10 mouse cellular contexts compared by ENCODE assay signal in the genomic region with DNA sequence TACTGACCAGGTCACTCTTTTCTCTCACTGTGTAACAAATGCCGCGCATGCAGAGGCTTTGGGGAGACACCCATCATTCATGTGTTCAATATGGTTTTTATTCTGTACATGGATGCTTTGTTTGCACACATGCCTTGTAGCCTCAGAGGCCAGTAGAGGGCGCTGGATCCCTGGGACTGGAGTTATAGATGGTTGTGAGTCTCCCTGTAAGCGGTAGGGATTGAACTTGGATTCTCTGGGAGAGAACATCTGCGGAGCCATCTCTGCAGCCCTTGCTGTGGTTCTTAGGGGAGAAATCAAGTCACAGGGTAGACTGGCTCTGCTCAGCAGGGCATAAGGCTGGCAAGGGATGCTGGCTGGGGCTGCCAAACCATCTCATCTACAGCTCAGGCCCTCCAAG.
DNase-seq lines count a peak whose midpoint lies in the region; ATAC-seq lines count a peak whose summit lies in the region.
"Had no signal": no experiment of that assay in that cellular context is flagged by ENCODE, and none has a peak within 500 bp of the region (broad histone marks: within the 10 kb centered on the region; RNA-seq: fewer than 3 reads in every experiment).

No protein-coding gene starts in this region.

- 51% methylated on average over 5 of the region's 5 CpGs for WGBS in embryonic facial prominence, embryonic 11.5 days
- 43% methylated on average over 5 of the region's 5 CpGs for WGBS in hindbrain, embryonic 13.5 days
- WGBS in limb, embryonic 10.5 days = 49% methylated on average over 5 of the region's 5 CpGs
- 45% methylated on average over 5 of the region's 5 CpGs for WGBS in neural tube, embryonic 11.5 days

- no peaks in the 10 kb centered on the region for H3K9me3 ChIP-seq in embryonic facial prominence, embryonic 11.5 days (replicated peaks; ENCODE audit: control insufficient read depth, low read length)
- no peaks in the 10 kb centered on the region for H3K9me3 ChIP-seq in hindbrain, embryonic 13.5 days
- no peaks in the 10 kb centered on the region for H3K9me3 ChIP-seq in limb, embryonic 10.5 days (replicated peaks)
- H3K9me3 ChIP-seq in neural tube, embryonic 11.5 days (ENCODE audit: control insufficient read depth, low read length) = no peaks in the 10 kb centered on the region
- H3K9me3 ChIP-seq: embryonic facial prominence, embryonic 15.5 days; megakaryocyte, embryonic 14.5 days had no signal

- peak; percentile 70 to 80 for DNase-seq in left cerebral cortex, adult 18-20 months (ENCODE audit: low spot score in 2 of 2)
- no peak for DNase-seq in left cerebral cortex, adult 11 months (ENCODE audit: low spot score)
- DNase-seq in adrenal gland, postnatal 14 days = peak; percentile 68
- DNase-seq in embryonic facial prominence, embryonic 11.5 days (ENCODE audit: low spot score) = peak; percentile 78
- DNase-seq in limb, embryonic 10.5 days (ENCODE audit: low spot score) = peak; percentile 82
- peak; percentile 65 for DNase-seq in neural tube, embryonic 11.5 days (ENCODE audit: low spot score)
- peak; percentile 28 to 38 for DNase-seq in thymus, postnatal 36 days

- H3K27ac ChIP-seq in embryonic facial prominence, embryonic 11.5 days (replicated peaks; ENCODE audit: low read depth, low read length) = no peak overlapping the region
- H3K27ac ChIP-seq in hindbrain, embryonic 13.5 days = no peak overlapping the region
- no peak overlapping the region for H3K27ac ChIP-seq in limb, embryonic 10.5 days
- no peak overlapping the region for H3K27ac ChIP-seq in neural tube, embryonic 11.5 days (ENCODE audit: low read depth, low read length)
- H3K27ac ChIP-seq: embryonic facial prominence, embryonic 15.5 days had no signal

- H3K9ac ChIP-seq in embryonic facial prominence, embryonic 11.5 days (replicated peaks; ENCODE audit: low read length) = no peak overlapping the region
- H3K9ac ChIP-seq in hindbrain, embryonic 13.5 days = no peak overlapping the region
- no peak overlapping the region for H3K9ac ChIP-seq in neural tube, embryonic 11.5 days (ENCODE audit: low read length)
- H3K9ac ChIP-seq: embryonic facial prominence, embryonic 15.5 days had no signal

- H3K4me3 ChIP-seq in embryonic facial prominence, embryonic 11.5 days (ENCODE audit: low read depth, low read length) = no peak overlapping the region
- no peak overlapping the region for H3K4me3 ChIP-seq in hindbrain, embryonic 13.5 days
- no peak overlapping the region for H3K4me3 ChIP-seq in limb, embryonic 10.5 days
- H3K4me3 ChIP-seq in neural tube, embryonic 11.5 days (ENCODE audit: low read depth, low read length) = no peak overlapping the region
- H3K4me3 ChIP-seq: embryonic facial prominence, embryonic 15.5 days; megakaryocyte, embryonic 14.5 days had no signal

- H3K27me3 ChIP-seq in embryonic facial prominence, embryonic 11.5 days (ENCODE audit: control insufficient read depth, insufficient read depth, low read length) = no peaks in the 10 kb centered on the region
- H3K27me3 ChIP-seq in hindbrain, embryonic 13.5 days = no peaks in the 10 kb centered on the region
- no peaks in the 10 kb centered on the region for H3K27me3 ChIP-seq in limb, embryonic 10.5 days (ENCODE audit: low read depth, poor library complexity, severe bottlenecking)
- no peaks in the 10 kb centered on the region for H3K27me3 ChIP-seq in neural tube, embryonic 11.5 days (ENCODE audit: control insufficient read depth, insufficient read depth, low read length)
- H3K27me3 ChIP-seq: embryonic facial prominence, embryonic 15.5 days; megakaryocyte, embryonic 14.5 days had no signal

- no peak overlapping the region for H3K4me2 ChIP-seq in embryonic facial prominence, embryonic 11.5 days (ENCODE audit: low read depth, low read length)
- no peak overlapping the region for H3K4me2 ChIP-seq in hindbrain, embryonic 13.5 days
- H3K4me2 ChIP-seq in neural tube, embryonic 11.5 days (ENCODE audit: low read depth) = no peak overlapping the region
- H3K4me2 ChIP-seq: embryonic facial prominence, embryonic 15.5 days had no signal

- H3K36me3 ChIP-seq in embryonic facial prominence, embryonic 11.5 days (replicated peaks; ENCODE audit: control insufficient read depth, insufficient read depth, low read depth, low read length) = no peaks in the 10 kb centered on the region
- H3K36me3 ChIP-seq in hindbrain, embryonic 13.5 days = no peaks in the 10 kb centered on the region
- H3K36me3 ChIP-seq in limb, embryonic 10.5 days = no peaks in the 10 kb centered on the region
- no peaks in the 10 kb centered on the region for H3K36me3 ChIP-seq in neural tube, embryonic 11.5 days (ENCODE audit: control insufficient read depth, insufficient read depth, low read length)
- H3K36me3 ChIP-seq: embryonic facial prominence, embryonic 15.5 days had no signal

- no peak for ATAC-seq in embryonic facial prominence, embryonic 11.5 days (replicated peaks; ENCODE audit: insufficient number of reproducible peaks, low FRiP score, low TSS enrichment, low read depth)
- ATAC-seq in hindbrain, embryonic 13.5 days (ENCODE audit: low FRiP score) = 0 out of 2 replicates have a peak, but pooled peaks have one; percentile 12
- ATAC-seq in neural tube, embryonic 11.5 days (ENCODE audit: insufficient read depth, low FRiP score, low TSS enrichment) = peak; percentile 23; the same call in 1 of the 2 replicates

- H3K4me1 ChIP-seq in embryonic facial prominence, embryonic 11.5 days (ENCODE audit: control insufficient read depth, insufficient read depth, low read length) = no peaks in the 10 kb centered on the region
- H3K4me1 ChIP-seq in hindbrain, embryonic 13.5 days (replicated peaks) = peaks cover 15% of the 10 kb centered on the region
- H3K4me1 ChIP-seq in limb, embryonic 10.5 days = peaks cover 12% of the 10 kb centered on the region; the same call in 1 of the 2 replicates
- no peaks in the 10 kb centered on the region for H3K4me1 ChIP-seq in neural tube, embryonic 11.5 days (ENCODE audit: control insufficient read depth, insufficient read depth, low read length)
